Mouse (Mus musculus) midbrain, embryonic 14.5 days (tissue): ENCODE measurements around the gene Fam173b. TPM values are rescaled to one million over a fixed set of nuclear protein-coding genes. Genes with fewer than 3 reads are reported as not detected.

ENCODE experiments used
- ATAC-seq: fragments of 200-750 bp; cut with Nextera tagmentation; 2 replicates; pipeline ENCODE4 v1.8.0; 2017; ENCODE audit warnings: moderate number of reproducible peaks, moderate library complexity; ENCODE audit not compliant: low FRiP score, low TSS enrichment
- DNase-seq: peaks from one replicate; pipeline ENCODE4 v3.0.0-alpha.2; 2015
- H3K27ac ChIP-seq: fragments of 300-500 bp; sonication (generic); replicated peaks from 2 replicates; pipeline ENCODE4 v1.5.1; 2014; ENCODE audit warnings: mild to moderate bottlenecking, low read depth, low read length, moderate library complexity
- H3K27me3 ChIP-seq: fragments of 300-500 bp; sonication (generic); 2 replicates; pipeline ENCODE4 v1.6.1; 2014; ENCODE audit warnings: low read length, control low read depth, mixed read lengths; ENCODE audit not compliant: control insufficient read depth, insufficient read depth
- H3K36me3 ChIP-seq: fragments of 300-500 bp; sonication (generic); 2 replicates; pipeline ENCODE4 v1.6.1; 2014; ENCODE audit warnings: low read length, control low read depth; ENCODE audit not compliant: control insufficient read depth, insufficient read depth
- H3K4me1 ChIP-seq: fragments of 300-500 bp; sonication (generic); 2 replicates; pipeline ENCODE4 v1.6.1; 2014; ENCODE audit warnings: mild to moderate bottlenecking, antibody characterized with exemption, low read length, control low read depth; ENCODE audit not compliant: control insufficient read depth, insufficient read depth
- H3K4me2 ChIP-seq: fragments of 300-500 bp; sonication (generic); 2 replicates; pipeline ENCODE4 v1.6.1; 2014; ENCODE audit warnings: mild to moderate bottlenecking, low read length, moderate library complexity
- H3K4me3 ChIP-seq: fragments of 300-500 bp; sonication (generic); replicated peaks from 2 replicates; pipeline ENCODE4 v1.5.1; 2014; ENCODE audit warnings: low read depth, low read length
- H3K9ac ChIP-seq: fragments of 300-500 bp; sonication (generic); replicated peaks from 2 replicates; pipeline ENCODE4 v1.6.1; 2014; ENCODE audit warnings: mild to moderate bottlenecking, low read length, moderate library complexity
- H3K9me3 ChIP-seq: fragments of 300-500 bp; sonication (generic); 2 replicates; pipeline ENCODE4 v1.6.1; 2016; ENCODE audit warnings: low read length, control low read depth, mixed read lengths; ENCODE audit not compliant: control insufficient read depth
- WGBS: fragments of 180-500 bp; shearing (Covaris S2); extraction: QIAGEN DNeasy Blood & Tissue Kit; methylation state at CpG from one replicate; pipeline ENCODE4 v1.1.7; 2014; 5-methylcytosine and 5-hydroxymethylcytosine counted together
- polyA plus RNA-seq: library from polyadenylated mRNA; unstranded; fragments of >200 nt; fragmentation: Nextera tagmentation; extraction: Ambion mirVana; gene quantifications from 2 replicates; pipeline ENCODE4 v1.2.1, GENCODE M21; 2014

Fam173b gene
- polyA plus RNA-seq, 1 experiment from 2014 or later = 9.5 TPM

DNA sequence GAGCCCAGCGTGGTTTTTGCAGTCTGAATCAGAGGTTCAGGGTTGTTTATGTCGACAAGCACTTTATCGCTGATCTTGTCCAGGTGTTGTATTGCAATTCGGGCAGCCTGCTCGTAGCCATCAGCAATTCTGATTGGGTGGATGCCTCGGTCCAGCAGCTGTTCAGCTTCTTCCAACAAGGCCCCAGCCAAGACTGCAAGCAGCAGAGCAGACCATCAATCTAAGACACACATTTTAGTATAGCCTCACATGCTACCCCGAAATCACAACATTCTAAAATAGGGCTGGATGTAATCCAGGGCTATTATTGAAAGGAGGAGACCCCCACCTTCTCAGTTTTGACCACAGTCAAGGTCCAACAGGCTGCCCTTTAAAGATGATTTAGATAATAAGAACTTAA lies 6.0 kb upstream of the Fam173b start:
- Histone ChIP-seq H3K9ac (no peak overlapping the region), H3K4me2 (no peak overlapping the region), H3K9me3 (no peaks in the 10 kb centered on the region), H3K4me3 (no peak overlapping the region), H3K27ac (no peak overlapping the region), H3K4me1 (peaks cover 16% of the 10 kb centered on the region), H3K36me3 (peaks cover 71% of the 10 kb centered on the region), H3K27me3 (no peaks in the 10 kb centered on the region)
- WGBS = 93% methylated on average over 7 of the region's 7 CpGs
- ATAC-seq = no peak
- no peak for DNase-seq

DNA sequence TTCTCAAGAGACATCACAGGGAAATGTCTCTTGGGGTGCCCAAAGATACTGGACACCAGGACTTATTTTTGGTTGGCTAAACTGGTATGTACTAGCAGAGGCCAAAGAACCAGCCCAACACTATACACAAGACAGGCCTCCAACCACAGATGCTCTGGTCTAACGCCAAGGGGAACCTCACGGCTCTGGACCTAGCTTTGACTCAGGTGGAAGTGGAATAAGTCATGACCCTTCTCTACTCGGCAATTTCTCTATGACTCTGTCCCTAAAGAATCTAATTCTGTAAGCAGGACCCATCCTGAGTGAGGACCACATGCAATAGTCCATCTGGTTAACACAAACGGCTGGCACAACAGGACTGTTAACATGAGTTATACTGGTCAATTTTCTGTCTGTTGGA lies 1.8 kb upstream of the Fam173b start:
- peaks cover 23% of the 10 kb centered on the region for H3K4me1 ChIP-seq
- H3K36me3 ChIP-seq = peaks cover 29% of the 10 kb centered on the region
- H3K27me3 ChIP-seq = no peaks in the 10 kb centered on the region
- peak overlapping the region; percentile 98 for H3K4me2 ChIP-seq
- DNase-seq (no peak), ATAC-seq (no peak)
- peak overlapping the region; percentile 31; the same call in 1 of the 2 replicates for H3K9ac ChIP-seq
- peak overlapping the region; percentile 92 for H3K4me3 ChIP-seq
- no peaks in the 10 kb centered on the region for H3K9me3 ChIP-seq
- 79% methylated on average over 4 of the region's 4 CpGs for WGBS
- H3K27ac ChIP-seq = no peak overlapping the region

DNA sequence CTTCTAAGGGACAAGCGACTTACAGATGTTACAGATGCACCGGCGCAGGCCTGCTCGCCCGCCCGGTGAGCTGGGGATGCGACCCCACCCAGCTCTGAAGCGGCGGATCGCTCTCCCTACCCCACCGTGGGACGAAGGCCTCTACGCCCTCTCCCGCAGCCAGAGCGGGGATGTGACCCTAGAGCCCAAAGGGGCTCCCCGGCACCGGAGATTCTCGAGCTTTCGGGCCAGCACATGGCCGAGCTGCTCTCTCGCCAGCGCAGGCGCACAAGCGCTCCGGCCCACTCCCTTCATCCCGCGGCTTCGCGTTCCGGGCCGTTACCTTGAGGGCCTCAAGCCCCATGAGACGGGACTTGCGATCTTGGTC lies 390 bp upstream of the Fam173b start:
- Histone ChIP-seq H3K27me3 (no peaks in the 10 kb centered on the region), H3K36me3 (peaks cover 15% of the 10 kb centered on the region), H3K9ac (peak overlapping the region; percentile 86), H3K4me1 (peaks cover 23% of the 10 kb centered on the region), H3K9me3 (no peaks in the 10 kb centered on the region), H3K27ac (peak overlapping the region; percentile 94), H3K4me3 (peak overlapping the region; percentile 92), H3K4me2 (peak overlapping the region; percentile 98)
- DNase-seq (no peak), ATAC-seq (peak; percentile 80)
- under 1% methylated on average over 33 of the region's 33 CpGs for WGBS

DNA sequence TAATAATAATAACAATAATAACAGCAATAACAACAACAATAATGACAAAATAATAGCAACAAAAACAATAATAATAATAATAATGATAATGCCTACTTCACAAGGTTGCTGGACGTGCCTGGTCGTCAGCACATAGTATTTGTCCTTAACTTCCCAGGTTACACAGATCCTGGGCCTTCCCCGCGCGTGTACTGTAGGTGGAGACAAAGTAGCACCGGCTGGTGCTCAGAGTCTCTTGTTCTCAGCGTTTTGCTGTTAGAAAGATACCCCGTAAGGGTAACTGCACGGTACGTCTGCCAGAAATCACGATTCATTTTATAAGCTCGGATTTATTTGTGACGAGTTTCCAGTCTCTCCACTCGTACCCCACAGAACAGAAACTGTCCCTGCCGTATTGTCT lies 774 bp downstream of the Fam173b start:
- 5% methylated on average over 15 of the region's 15 CpGs for WGBS
- H3K36me3 ChIP-seq = peaks cover 3% of the 10 kb centered on the region; the same call in 1 of the 2 replicates
- peak overlapping the region; percentile 94 for H3K27ac ChIP-seq
- peak overlapping the region; percentile 92 for H3K4me3 ChIP-seq
- peak overlapping the region; percentile 65 for H3K4me2 ChIP-seq
- peak; percentile 88 for DNase-seq
- H3K9ac ChIP-seq = peak overlapping the region; percentile 71
- no peaks in the 10 kb centered on the region for H3K9me3 ChIP-seq
- H3K4me1 ChIP-seq = peaks cover 23% of the 10 kb centered on the region
- ATAC-seq = peak; percentile 77
- no peaks in the 10 kb centered on the region for H3K27me3 ChIP-seq

DNA sequence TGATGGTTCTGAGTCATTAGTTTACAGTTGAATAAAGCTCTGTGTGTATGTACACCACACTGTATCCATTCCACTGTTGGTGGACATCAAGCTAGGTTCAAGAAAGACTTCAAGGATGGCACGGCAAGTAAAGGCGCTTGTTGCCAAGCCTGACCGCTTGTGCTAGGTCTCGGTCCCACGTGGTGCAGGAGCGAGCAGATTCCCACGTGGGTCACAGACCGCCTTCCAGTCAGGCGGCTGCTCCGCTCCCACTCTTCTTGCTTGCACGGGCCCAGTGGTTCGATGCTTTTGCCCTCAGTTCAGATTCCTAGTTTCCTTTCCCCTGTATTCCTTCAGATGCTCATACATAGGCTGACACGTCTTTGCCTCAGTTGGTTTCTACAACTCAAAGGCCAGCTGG lies 1.5 kb downstream of the Fam173b start:
- Histone ChIP-seq H3K9ac (peak overlapping the region; percentile 71), H3K4me1 (peaks cover 23% of the 10 kb centered on the region), H3K27ac (peak overlapping the region; percentile 94; the same call in 1 of the 2 replicates), H3K9me3 (no peaks in the 10 kb centered on the region), H3K4me2 (peak overlapping the region; percentile 65), H3K36me3 (no peaks in the 10 kb centered on the region), H3K27me3 (no peaks in the 10 kb centered on the region), H3K4me3 (peak overlapping the region; percentile 92; the same call in 1 of the 2 replicates)
- WGBS = 90% methylated on average over 13 of the region's 13 CpGs
- ATAC-seq (no peak), DNase-seq (no peak)

DNA sequence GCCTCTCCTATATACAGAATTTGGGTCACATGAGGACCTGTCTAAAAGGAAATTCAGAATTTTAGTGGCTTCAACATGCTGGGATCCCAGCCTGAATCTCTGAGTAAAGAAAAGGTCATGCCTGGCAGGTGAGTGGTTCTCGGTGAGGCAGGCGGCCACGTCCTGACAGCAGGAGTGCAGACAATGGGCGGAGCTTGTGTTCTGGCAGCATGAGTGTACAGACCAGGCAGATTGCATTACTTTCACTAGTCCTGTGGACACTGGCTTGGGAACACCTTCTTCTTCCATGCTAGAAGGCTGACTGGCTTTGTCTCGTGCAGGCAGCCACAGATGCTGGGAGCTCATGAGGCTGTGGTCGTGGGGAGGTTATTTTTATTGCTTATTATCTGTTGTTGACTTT lies 5.2 kb downstream of the Fam173b start:
- WGBS = 77% methylated on average over 6 of the region's 6 CpGs
- H3K36me3 ChIP-seq = 0 out of 2 replicates have a peak, but pooled peaks cover 7% of the 10 kb centered on the region
- ATAC-seq = no peak

DNA sequence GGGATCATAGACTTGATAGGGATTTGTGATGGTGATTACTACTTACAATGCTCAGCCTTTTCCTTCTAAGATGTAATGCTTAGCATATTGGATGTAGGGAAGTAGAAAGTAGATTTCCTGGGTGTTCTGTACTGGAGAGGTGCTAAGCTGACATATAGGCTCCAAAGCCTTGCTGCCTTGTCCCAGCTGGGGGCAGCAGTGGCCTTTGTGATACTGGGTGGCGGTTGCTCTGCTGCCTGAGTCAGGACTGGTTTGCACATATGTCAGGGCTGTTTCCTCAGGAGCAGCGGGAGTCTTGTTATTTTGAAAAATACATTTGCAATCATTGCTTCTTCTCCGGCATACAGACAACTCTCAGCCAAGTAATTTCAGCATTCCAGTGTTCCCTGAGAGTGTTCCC lies 9.4 kb downstream of the Fam173b start:
- ATAC-seq (no peak; the same call in 1 of the 2 replicates), DNase-seq (peak; percentile 71)
- no peak overlapping the region for H3K4me3 ChIP-seq
- H3K36me3 ChIP-seq = peaks cover 17% of the 10 kb centered on the region; the same call in 1 of the 2 replicates
- no peaks in the 10 kb centered on the region for H3K9me3 ChIP-seq
- H3K4me2 ChIP-seq = no peak overlapping the region
- H3K9ac ChIP-seq = no peak overlapping the region
- 86% methylated on average over 3 of the region's 3 CpGs for WGBS
- no peaks in the 10 kb centered on the region for H3K27me3 ChIP-seq
- no peak overlapping the region for H3K27ac ChIP-seq
- H3K4me1 ChIP-seq = no peaks in the 10 kb centered on the region

More for the DNA sequence above, 5.2 kb downstream of the Fam173b start:
- no peak overlapping the region for H3K4me3 ChIP-seq
- H3K27ac ChIP-seq = no peak overlapping the region
- no peaks in the 10 kb centered on the region for H3K27me3 ChIP-seq
- peaks cover 7% of the 10 kb centered on the region; the same call in 1 of the 2 replicates for H3K4me1 ChIP-seq
- H3K9me3 ChIP-seq = no peaks in the 10 kb centered on the region
- no peak for DNase-seq
- no peak overlapping the region for H3K4me2 ChIP-seq
- H3K9ac ChIP-seq = no peak overlapping the region

DNA sequence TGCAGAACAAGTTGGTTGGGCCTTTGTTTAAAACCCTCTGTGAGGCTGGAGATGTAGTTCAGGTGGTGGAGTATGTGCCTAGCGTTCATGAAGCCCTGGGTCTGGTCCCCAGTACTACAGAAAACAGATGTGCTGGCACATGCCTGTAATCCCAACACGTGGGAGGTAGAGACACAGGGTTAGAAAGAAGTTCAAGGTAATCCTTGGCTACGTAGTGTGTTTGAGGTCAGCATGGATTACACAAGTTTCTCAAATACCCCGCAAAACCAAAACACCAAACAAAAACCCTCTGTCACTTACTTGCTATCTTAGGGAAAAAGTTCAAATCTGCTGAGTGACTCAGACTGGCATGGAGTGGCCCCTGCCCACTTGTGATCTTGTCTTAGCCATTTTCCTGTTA lies 10.3 kb downstream of the Fam173b start:
- Histone ChIP-seq H3K9ac (no peak overlapping the region), H3K4me3 (no peak overlapping the region), H3K36me3 (peaks cover 21% of the 10 kb centered on the region), H3K4me2 (no peak overlapping the region), H3K9me3 (no peaks in the 10 kb centered on the region), H3K4me1 (no peaks in the 10 kb centered on the region), H3K27me3 (no peaks in the 10 kb centered on the region), H3K27ac (no peak overlapping the region)
- WGBS = 92% methylated on average over 4 of the region's 4 CpGs
- DNase-seq (no peak), ATAC-seq (no peak)

DNA sequence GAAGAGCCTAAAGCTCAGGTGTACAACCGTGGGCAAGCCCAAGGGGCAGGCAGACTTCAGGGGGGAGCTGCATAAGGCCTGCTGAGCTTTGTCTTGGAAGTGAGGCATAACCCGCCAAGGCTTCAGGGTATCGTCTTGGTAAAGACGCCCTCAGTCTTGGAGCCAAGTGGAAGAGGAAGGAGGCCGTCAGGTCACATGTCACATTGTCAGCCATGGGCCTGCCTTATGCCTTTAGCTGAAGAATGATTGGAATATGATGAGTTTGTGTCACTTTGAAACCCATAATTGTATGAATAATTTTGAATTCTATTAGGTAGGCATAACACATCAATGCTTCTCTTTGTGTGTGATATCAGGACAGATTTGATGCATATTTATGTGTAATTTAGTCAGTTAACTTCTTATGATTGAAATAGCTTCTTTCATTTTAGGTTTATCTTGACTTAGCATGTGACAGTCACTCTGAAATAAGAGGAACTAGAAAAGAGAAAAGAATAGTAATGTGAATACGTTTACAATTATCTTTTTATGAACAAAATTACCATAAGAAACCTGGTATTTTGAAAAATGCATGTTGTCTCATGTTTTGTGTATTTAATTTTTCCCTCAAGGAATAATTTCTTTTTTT lies 12.3 kb downstream of the Fam173b start:
- no peak for DNase-seq

More for the DNA sequence above, 12.3 kb downstream of the Fam173b start:
- H3K27ac ChIP-seq = no peak overlapping the region
- no peak overlapping the region for H3K4me2 ChIP-seq
- H3K9me3 ChIP-seq = no peaks in the 10 kb centered on the region
- no peak overlapping the region for H3K4me3 ChIP-seq
- ATAC-seq = no peak
- H3K36me3 ChIP-seq = peaks cover 37% of the 10 kb centered on the region
- no peaks in the 10 kb centered on the region for H3K27me3 ChIP-seq
- no peaks in the 10 kb centered on the region for H3K4me1 ChIP-seq
- H3K9ac ChIP-seq = no peak overlapping the region
- 91% methylated on average over 6 of the region's 6 CpGs for WGBS
